Mouse (Mus musculus) liver, postnatal 0 days (tissue): ENCODE data around the gene Olfr718-ps1.

Experiments
- CTCF ChIP-seq: sonication (generic); IDR thresholded peaks from 2 replicates; pipeline ENCODE4 v1.5.1; 2016; ENCODE audit warnings: antibody characterized with exemption, low read depth
- EP300 ChIP-seq: IDR thresholded peaks from 2 replicates; pipeline ENCODE4 v1.6.1; 2016; ENCODE audit warnings: antibody characterized with exemption, low read depth, mild to moderate bottlenecking

GRCm38 (mm10) chr5:143129101-143129500 lies 18.3 kb downstream of the Olfr718-ps1 start:
- no peak for TF ChIP-seq EP300
- TF ChIP-seq CTCF: no peak
